Mouse (Mus musculus) right cerebral cortex, adult 2 months (tissue): ENCODE data around the gene Mipol1.
"Not testable (repeated sequence)": the region's sequence is repeated elsewhere in the genome, so short reads cannot be mapped to it uniquely, and the experiment has no call there.

ENCODE experiments used
- DNase-seq, 2 experiments: peaks; one replicate each; pipeline ENCODE4 v3.0.0; 2021 to 2022; ENCODE audit warnings: low spot score in 2 of 2

Mipol1 gene

GRCm38 (mm10) chr12:57230192-57230706 lies at the start of gene Mipol1, which contains the start of gene Prps1l3:
TSS of gene Mipol1 (plus strand) at chr12:57230427.
TSS of gene Prps1l3 (plus strand) at chr12:57230412.
- peak; percentile 85 for DNase-seq

- no peak for DNase-seq
Observed at GRCm38 (mm10) chr12:57184401-57185147, 45.7 kb upstream of the Mipol1 start.

GRCm38 (mm10) chr12:57185475-57185874 lies 44.8 kb upstream of the Mipol1 start:
- DNase-seq: no peak

GRCm38 (mm10) chr12:57186126-57186525 lies 44.1 kb upstream of the Mipol1 start:
- DNase-seq: no peak

- no peak for DNase-seq
Observed at GRCm38 (mm10) chr12:57187032-57187431, 43.2 kb upstream of the Mipol1 start.

GRCm38 (mm10) chr12:57194609-57195008 lies 35.6 kb upstream of the Mipol1 start:
- no peak for DNase-seq

- DNase-seq: no peak
Observed at GRCm38 (mm10) chr12:57196286-57196607, 34.0 kb upstream of the Mipol1 start.

- DNase-seq: peak in 1 of 2 experiments; percentile 10
Observed at GRCm38 (mm10) chr12:57196608-57197362, 33.4 kb upstream of the Mipol1 start.

GRCm38 (mm10) chr12:57197363-57198026 lies 32.7 kb upstream of the Mipol1 start, which contains the start of gene Slc25a21:
TSS of gene Slc25a21 (minus strand) at chr12:57197472.
- DNase-seq: no peak

GRCm38 (mm10) chr12:57198269-57198668 lies 32.0 kb upstream of the Mipol1 start:
- DNase-seq: no peak

GRCm38 (mm10) chr12:57199427-57199826 lies 30.8 kb upstream of the Mipol1 start:
- DNase-seq: no peak

GRCm38 (mm10) chr12:57201901-57202300 lies 28.3 kb upstream of the Mipol1 start:
- DNase-seq: no peak

GRCm38 (mm10) chr12:57204276-57204851 lies 25.9 kb upstream of the Mipol1 start:
- no peak for DNase-seq

GRCm38 (mm10) chr12:57211353-57212311 lies 18.6 kb upstream of the Mipol1 start:
- DNase-seq: peak; percentile 8 to 37

GRCm38 (mm10) chr12:57212463-57212862 lies 17.8 kb upstream of the Mipol1 start:
- not testable (repeated sequence) for DNase-seq

GRCm38 (mm10) chr12:57226411-57226810 lies 3.8 kb upstream of the Mipol1 start:
- DNase-seq: no peak

- no peak for DNase-seq
Observed at GRCm38 (mm10) chr12:57227776-57228175, 2.5 kb upstream of the Mipol1 start.

GRCm38 (mm10) chr12:57229703-57230102 lies 524 bp upstream of the Mipol1 start:
- no peak for DNase-seq

- DNase-seq: no peak
Observed at GRCm38 (mm10) chr12:57231085-57231875, 1.1 kb downstream of the Mipol1 start.

GRCm38 (mm10) chr12:57233386-57233785 lies 3.2 kb downstream of the Mipol1 start:
- DNase-seq: no peak
